Mouse (Mus musculus): ENCODE measurements around the gene Trim44.

DNA sequence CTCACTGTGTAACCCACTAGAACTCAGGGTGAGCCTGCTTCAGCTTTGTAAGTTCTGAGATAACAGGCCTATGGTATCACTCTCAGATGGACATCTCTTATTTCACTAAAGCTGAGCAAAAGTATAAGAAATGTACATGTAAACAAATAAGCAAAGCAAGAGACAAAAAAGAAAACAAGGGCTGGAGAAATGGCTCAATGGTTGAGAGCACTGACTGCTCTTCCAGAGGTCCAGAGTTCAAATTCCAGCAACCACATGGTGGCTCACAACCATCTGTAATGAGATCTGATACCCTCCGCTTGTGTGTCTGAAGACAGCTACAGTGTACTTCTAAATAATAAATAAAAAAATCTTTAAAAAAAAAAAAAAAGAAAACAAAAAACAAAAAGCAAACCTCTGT, 29.2 kb downstream of the Trim44 start:
- TF ChIP-seq POLR2A (IDR thresholded peaks at IDR 0.05; ENCODE audit: borderline replicate concordance, control insufficient read depth, low read depth, low read length) (no peak), CTCF (IDR thresholded peaks at IDR 0.05; ENCODE audit: control insufficient read depth, insufficient read depth, low read length) (no peak)
